Mouse (Mus musculus) brain, adult 2 months (tissue): Measurements from ENCODE around the gene Dglucy.

Experiments
- DNase-seq: peaks from one replicate; pipeline ENCODE4 v3.0.0; 2011; ENCODE audit warnings: low read depth, low spot score

The Dglucy gene

GRCm38 (mm10) chr12:100878556-100878955, 99.7 kb downstream of the Dglucy start:
- no peak for DNase-seq

GRCm38 (mm10) chr12:100883168-100883567, 104.3 kb downstream of the Dglucy start:
- peak; percentile 36 for DNase-seq

- DNase-seq: no peak
Observed at GRCm38 (mm10) chr12:100885585-100885984, 106.7 kb downstream of the Dglucy start.

- peak; percentile 73 for DNase-seq
Observed at GRCm38 (mm10) chr12:100886877-100887276, 108.0 kb downstream of the Dglucy start.

GRCm38 (mm10) chr12:100887801-100888258, 109.0 kb downstream of the Dglucy start:
- DNase-seq: peak; percentile 92

- DNase-seq: no peak
Observed at GRCm38 (mm10) chr12:100890548-100890947, 111.7 kb downstream of the Dglucy start.

- peak; percentile 54 for DNase-seq
Observed at GRCm38 (mm10) chr12:100895504-100895903, 116.6 kb downstream of the Dglucy start.

- DNase-seq: peak; percentile 65
Observed at GRCm38 (mm10) chr12:100896661-100897060, 117.8 kb downstream of the Dglucy start.

- DNase-seq: peak; percentile 94
Observed at GRCm38 (mm10) chr12:100897736-100898650, 119.1 kb downstream of the Dglucy start.

GRCm38 (mm10) chr12:100899111-100899640, 120.3 kb downstream of the Dglucy start:
- peak; percentile 87 for DNase-seq

GRCm38 (mm10) chr12:100900901-100901300, 122.0 kb downstream of the Dglucy start:
- no peak for DNase-seq

GRCm38 (mm10) chr12:100901386-100901785, 122.5 kb downstream of the Dglucy start:
- DNase-seq: no peak

- DNase-seq: peak; percentile 68
Observed at GRCm38 (mm10) chr12:100903761-100904160, 124.9 kb downstream of the Dglucy start.

GRCm38 (mm10) chr12:100906861-100907260, 128.0 kb downstream of the Dglucy start:
- DNase-seq: no peak

- peak; percentile 57 for DNase-seq
Observed at GRCm38 (mm10) chr12:100907598-100908297, 128.9 kb downstream of the Dglucy start, which contains the start of gene Gpr68. TSS of gene Gpr68 (minus strand) at chr12:100908198.

GRCm38 (mm10) chr12:100908298-100909034, 129.6 kb downstream of the Dglucy start:
- DNase-seq: no peak

- peak; percentile 72 for DNase-seq
Observed at GRCm38 (mm10) chr12:100909765-100910164, 130.9 kb downstream of the Dglucy start.

- peak; percentile 91 for DNase-seq
Observed at GRCm38 (mm10) chr12:100910731-100911130, 131.9 kb downstream of the Dglucy start.

- DNase-seq: no peak
Observed at GRCm38 (mm10) chr12:100924646-100925339, 145.9 kb downstream of the Dglucy start.
